14 mouse cellular contexts compared by ENCODE assay signal in genomic region chr16:4777905-4778609, GRCm38 (mm10). TPM values are rescaled to one million over a fixed set of nuclear protein-coding genes. Genes with fewer than 3 reads are reported as not detected.
A peak's percentile ranks its signal among the peaks of the same experiment; 100 is the strongest.
DNase-seq lines count a peak whose midpoint lies in the region; ATAC-seq and TF ChIP-seq lines count a peak whose summit lies in the region.
"Had no signal": no experiment of that assay in that cellular context is flagged by ENCODE, and none has a peak within 500 bp of the region (broad histone marks: within the 10 kb centered on the region; RNA-seq: fewer than 3 reads in every experiment).

No protein-coding gene starts in this region.

- H3K4me2 ChIP-seq in kidney, embryonic 16.5 days (replicated peaks; ENCODE audit: low read depth, low read length) = no peak overlapping the region
- H3K4me2 ChIP-seq in intestine, embryonic 14.5 days (ENCODE audit: low read length) = no peak overlapping the region
- H3K4me2 ChIP-seq: hindbrain, embryonic 13.5 days had no signal

- 78% methylated on average over 4 of the region's 4 CpGs for WGBS in kidney, adult 2 months
- 94% methylated on average over 4 of the region's 4 CpGs for WGBS in kidney, embryonic 16.5 days
- 81% methylated on average over 4 of the region's 4 CpGs for WGBS in intestine, embryonic 14.5 days
- WGBS in small intestine, adult 2 months = 32% methylated on average over 4 of the region's 4 CpGs
- 89% methylated on average over 4 of the region's 4 CpGs for WGBS in lung, adult 2 months

- TF ChIP-seq CTCF in kidney, adult 2 months (conservative IDR thresholded peaks at IDR 0.05; ENCODE audit: insufficient read depth, insufficient read length, low read depth, low read length) = no peak
- TF ChIP-seq CTCF in small intestine, adult 2 months (IDR thresholded peaks at IDR 0.05; ENCODE audit: extremely low read depth, insufficient read length, insufficient replicate concordance, low read depth, low read length) = no peak
- no peak for TF ChIP-seq CTCF in lung, adult 2 months (IDR thresholded peaks at IDR 0.05; ENCODE audit: insufficient read depth, low read length)

- no peaks in the 10 kb centered on the region for H3K27me3 ChIP-seq in kidney, adult 2 months (replicated peaks; ENCODE audit: control insufficient read depth, insufficient read depth, low read length)
- H3K27me3 ChIP-seq in kidney, embryonic 16.5 days (ENCODE audit: insufficient read depth, low read length) = no peaks in the 10 kb centered on the region
- no peaks in the 10 kb centered on the region for H3K27me3 ChIP-seq in intestine, embryonic 14.5 days (replicated peaks; ENCODE audit: control insufficient read depth, insufficient read depth, low read length)
- H3K27me3 ChIP-seq in small intestine, adult 2 months (ENCODE audit: control insufficient read depth, insufficient read depth, low read length) = no peaks in the 10 kb centered on the region
- H3K27me3 ChIP-seq: hindbrain, embryonic 13.5 days had no signal

- no peaks in the 10 kb centered on the region for H3K9me3 ChIP-seq in kidney, embryonic 16.5 days (ENCODE audit: low read length)
- no peaks in the 10 kb centered on the region for H3K9me3 ChIP-seq in intestine, embryonic 14.5 days (ENCODE audit: control insufficient read depth, low read length)
- H3K9me3 ChIP-seq: G1E; hindbrain, embryonic 13.5 days had no signal

- H3K9ac ChIP-seq in kidney, embryonic 16.5 days (replicated peaks; ENCODE audit: low read length) = no peak overlapping the region
- no peak overlapping the region for H3K9ac ChIP-seq in intestine, embryonic 14.5 days (ENCODE audit: low read length)
- H3K9ac ChIP-seq: forebrain, postnatal 0 days; hindbrain, embryonic 13.5 days had no signal

- no peak overlapping the region for H3K27ac ChIP-seq in kidney, adult 2 months (ENCODE audit: insufficient read depth, low read depth, low read length)
- no peak overlapping the region for H3K27ac ChIP-seq in kidney, embryonic 16.5 days (ENCODE audit: low read length)
- H3K27ac ChIP-seq in intestine, embryonic 14.5 days (ENCODE audit: low read depth) = peak overlapping the region; percentile 25; the same call in 1 of the 2 replicates
- peak overlapping the region; percentile 98 for H3K27ac ChIP-seq in small intestine, adult 2 months (ENCODE audit: insufficient read depth, low read depth, low read length)
- H3K27ac ChIP-seq: hindbrain, embryonic 13.5 days had no signal

- no peaks in the 10 kb centered on the region for H3K36me3 ChIP-seq in kidney, adult 2 months (ENCODE audit: control insufficient read depth, insufficient read depth, low read length)
- H3K36me3 ChIP-seq in kidney, embryonic 16.5 days (ENCODE audit: insufficient read depth, low read length) = peaks cover 3% of the 10 kb centered on the region; the same call in 1 of the 2 replicates
- H3K36me3 ChIP-seq in intestine, embryonic 14.5 days (ENCODE audit: control insufficient read depth, insufficient read depth, low read length) = 0 out of 2 replicates have a peak, but pooled peaks cover 10% of the 10 kb centered on the region
- 0 out of 2 replicates have a peak, but pooled peaks cover 4% of the 10 kb centered on the region for H3K36me3 ChIP-seq in small intestine, adult 2 months (ENCODE audit: control insufficient read depth, insufficient read depth, low read length)

- H3K4me1 ChIP-seq in kidney, adult 2 months (ENCODE audit: control insufficient read depth, insufficient read depth, low read length) = peaks cover 30% of the 10 kb centered on the region
- H3K4me1 ChIP-seq in kidney, embryonic 16.5 days (ENCODE audit: insufficient read depth, low read length) = peaks cover 10% of the 10 kb centered on the region; the same call in 1 of the 2 replicates
- peaks cover 12% of the 10 kb centered on the region for H3K4me1 ChIP-seq in intestine, embryonic 14.5 days (replicated peaks; ENCODE audit: control insufficient read depth, insufficient read depth, low read length)
- H3K4me1 ChIP-seq in small intestine, adult 2 months (ENCODE audit: control insufficient read depth, insufficient read depth, insufficient read length, low read length) = peaks cover 26% of the 10 kb centered on the region
- peaks cover 19% of the 10 kb centered on the region for H3K4me1 ChIP-seq in lung, adult 2 months (ENCODE audit: control insufficient read depth, insufficient read depth, low read length)

- ATAC-seq in kidney, embryonic 16.5 days (ENCODE audit: low FRiP score, low TSS enrichment) = no peak
- peak; percentile 52 for ATAC-seq in intestine, embryonic 14.5 days (replicated peaks; ENCODE audit: low FRiP score, low TSS enrichment, low read depth)
- ATAC-seq: forebrain, postnatal 0 days; midbrain, embryonic 16.5 days had no signal

- DNase-seq in kidney, adult 2 months = peak; percentile 85
- DNase-seq in NIH3T3 (ENCODE audit: low read depth) = peak; percentile 55
- no peak for DNase-seq in intestine, embryonic 14.5 days (ENCODE audit: low spot score)
- DNase-seq in retina, embryonic 14.5 days (ENCODE audit: low spot score) = no peak
- no peak for DNase-seq in lung, adult 2 months
- DNase-seq in adrenal gland, adult 8-10 months = no peak
- DNase-seq: adrenal gland, adult 2 months; forebrain, postnatal 0 days; heart, adult 18-20 months had no signal

- TF ChIP-seq POLR2A in kidney, adult 2 months (IDR thresholded peaks at IDR 0.05; ENCODE audit: low read depth, low read length) = no peak
- no peak for TF ChIP-seq POLR2A in small intestine, adult 2 months (IDR thresholded peaks at IDR 0.05; ENCODE audit: low read depth, low read length)
- no peak for TF ChIP-seq POLR2A in lung, adult 2 months (IDR thresholded peaks at IDR 0.05; ENCODE audit: borderline replicate concordance, extremely low read depth, low read depth, low read length)

- no peak overlapping the region for H3K4me3 ChIP-seq in kidney, adult 2 months (ENCODE audit: insufficient read depth, low read depth, low read length)
- no peak overlapping the region for H3K4me3 ChIP-seq in kidney, embryonic 16.5 days (ENCODE audit: low read length)
- H3K4me3 ChIP-seq in intestine, embryonic 14.5 days (ENCODE audit: low read depth, low read length) = no peak overlapping the region
- H3K4me3 ChIP-seq in small intestine, adult 2 months (ENCODE audit: low read depth, low read length) = no peak overlapping the region
- no peak overlapping the region for H3K4me3 ChIP-seq in lung, adult 2 months (replicated peaks; ENCODE audit: extremely low read depth, low read depth, low read length)
- H3K4me3 ChIP-seq: hindbrain, embryonic 13.5 days had no signal

RNA-seq across cellular contexts. Expression of gene Cdip1, which starts 12.0 kb away (rescaled TPM):
- 83.2 and 105 TPM in 2 replicates for polyA plus RNA-seq in kidney, adult 2 months (2012; rRNA removed)
- polyA plus RNA-seq in kidney, embryonic 16.5 days (2015; fragmentation: Nextera tagmentation; extraction: Ambion mirVana) = 113 and 123 TPM in 2 replicates
- 85.3 and 95.5 TPM in 2 replicates for polyA plus RNA-seq in intestine, embryonic 14.5 days (2014; fragmentation: Nextera tagmentation; extraction: Ambion mirVana)
- 51.7 and 87.4 TPM in 2 replicates for polyA plus RNA-seq in small intestine, adult 2 months (2012; rRNA removed)
- polyA plus RNA-seq in lung, adult 2 months (2012; rRNA removed) = 76.7 and 93.0 TPM in 2 replicates
- 100 to 1,000 TPM; 120 to 148 (median 143) TPM for total RNA-seq in adrenal gland, adult 8-10 months (2022)

RNA-seq across cellular contexts. Expression of gene Hmox2, which starts 51.9 kb away (rescaled TPM):
- polyA plus RNA-seq in kidney, adult 2 months (2012; rRNA removed) = 57.2 and 70.7 TPM in 2 replicates
- 117 and 120 TPM in 2 replicates for polyA plus RNA-seq in kidney, embryonic 16.5 days (2015; fragmentation: Nextera tagmentation; extraction: Ambion mirVana)
- 94.7 and 97.6 TPM in 2 replicates for polyA plus RNA-seq in intestine, embryonic 14.5 days (2014; fragmentation: Nextera tagmentation; extraction: Ambion mirVana)
- 11.8 and 21.2 TPM in 2 replicates for polyA plus RNA-seq in small intestine, adult 2 months (2012; rRNA removed)
- 21.3 and 32.1 TPM in 2 replicates for polyA plus RNA-seq in lung, adult 2 months (2012; rRNA removed)
- 100 to 1,000 TPM in 1 of 4 experiments, 10 to 100 TPM in 3; 89.6 to 120 (median 94.1) TPM for total RNA-seq in adrenal gland, adult 8-10 months (2022)

RNA-seq across cellular contexts. Expression of gene 4930562C15Rik, which starts 57.2 kb away (rescaled TPM):
- polyA plus RNA-seq in kidney, adult 2 months (2012; rRNA removed) = 0.03 TPM in 1 of 2 replicates, not detected in the other
- 0.30 and 0.85 TPM in 2 replicates for polyA plus RNA-seq in kidney, embryonic 16.5 days (2015; fragmentation: Nextera tagmentation; extraction: Ambion mirVana)
- 0.43 and 0.55 TPM in 2 replicates for polyA plus RNA-seq in intestine, embryonic 14.5 days (2014; fragmentation: Nextera tagmentation; extraction: Ambion mirVana)
- polyA plus RNA-seq in small intestine, adult 2 months (2012; rRNA removed) = not detected in 2 replicates
- polyA plus RNA-seq in lung, adult 2 months (2012; rRNA removed) = 4.9 and 5.2 TPM in 2 replicates
- under 1 TPM in 1 of 4 experiments, not detected in 3; 0.14 TPM for total RNA-seq in adrenal gland, adult 8-10 months (2022)
- total RNA-seq: adrenal gland, adult 2 months; forebrain, postnatal 0 days had no signal
- polyA plus RNA-seq: adrenal gland, adult 2 months; G1E had no signal

RNA-seq across cellular contexts. Expression of gene Nmral1, which starts 58.9 kb away (rescaled TPM):
- 5.7 and 6.6 TPM in 2 replicates for polyA plus RNA-seq in kidney, adult 2 months (2012; rRNA removed)
- 96.7 and 100 TPM in 2 replicates for polyA plus RNA-seq in kidney, embryonic 16.5 days (2015; fragmentation: Nextera tagmentation; extraction: Ambion mirVana)
- polyA plus RNA-seq in intestine, embryonic 14.5 days (2014; fragmentation: Nextera tagmentation; extraction: Ambion mirVana) = 73.4 and 79.4 TPM in 2 replicates
- polyA plus RNA-seq in small intestine, adult 2 months (2012; rRNA removed) = 2.2 and 5.6 TPM in 2 replicates
- 4.4 and 5.2 TPM in 2 replicates for polyA plus RNA-seq in lung, adult 2 months (2012; rRNA removed)
- 1 to 10 TPM; 2.3 to 9.0 (median 4.8) TPM for total RNA-seq in adrenal gland, adult 8-10 months (2022)

Comparison
In these comparisons a context has a peak if more than half of its experiments do, and no peak if none do; other contexts are left out.
1. DNase-seq: peak in kidney, adult 2 months (single experiment) and NIH3T3 (single experiment); none in intestine, embryonic 14.5 days (single experiment), retina, embryonic 14.5 days (single experiment), lung, adult 2 months (single experiment) and adrenal gland, adult 8-10 months (single experiment).
2. H3K27ac ChIP-seq: peak in intestine, embryonic 14.5 days (single experiment) and small intestine, adult 2 months (single experiment); none in kidney, adult 2 months (single experiment) and kidney, embryonic 16.5 days (single experiment).